Mouse (Mus musculus) hindbrain, embryonic 10.5 days (tissue): ENCODE results near the gene Fam173b. TPM values are rescaled to one million over a fixed set of nuclear protein-coding genes. Genes with fewer than 3 reads are reported as not detected.
"Not testable (repeated sequence)": the region's sequence is repeated elsewhere in the genome, so short reads cannot be mapped to it uniquely, and the experiment has no call there.

ENCODE experiments used
- DNase-seq: peaks from one replicate; pipeline ENCODE4 v3.0.0-alpha.2; 2017; ENCODE audit warnings: low spot score
- H3K27ac ChIP-seq: fragments of 300-500 bp; sonication (generic); 2 replicates; pipeline ENCODE4 v1.5.1; 2016; ENCODE audit warnings: mild to moderate bottlenecking, moderate library complexity
- H3K27me3 ChIP-seq: fragments of 300-500 bp; sonication (generic); 2 replicates; pipeline ENCODE4 v1.6.1; 2016; ENCODE audit warnings: mild to moderate bottlenecking; ENCODE audit not compliant: poor library complexity, insufficient read depth, severe bottlenecking
- H3K36me3 ChIP-seq: fragments of 300-500 bp; sonication (generic); 2 replicates; pipeline ENCODE4 v1.6.1; 2016; ENCODE audit warnings: mild to moderate bottlenecking, moderate library complexity
- H3K4me1 ChIP-seq: fragments of 300-500 bp; sonication (generic); replicated peaks from 2 replicates; pipeline ENCODE4 v1.6.1; 2016; ENCODE audit warnings: mild to moderate bottlenecking
- H3K4me3 ChIP-seq: fragments of 300-500 bp; sonication (generic); 2 replicates; pipeline ENCODE4 v1.5.1; 2016; ENCODE audit warnings: mild to moderate bottlenecking, moderate library complexity
- H3K9me3 ChIP-seq: fragments of 300-500 bp; sonication (generic); 2 replicates; pipeline ENCODE4 v1.6.1; 2016; ENCODE audit warnings: mild to moderate bottlenecking, moderate library complexity
- WGBS: fragments of 180-500 bp; shearing (Covaris S2); methylation state at CpG from one replicate; pipeline ENCODE4 v1.1.7; 2016; 5-methylcytosine and 5-hydroxymethylcytosine counted together
- polyA plus RNA-seq: library from polyadenylated mRNA; unstranded; fragments of >200 nt; fragmentation: Nextera tagmentation; extraction: Ambion mirVana; gene quantifications from 2 replicates; pipeline ENCODE4 v1.2.1, GENCODE M21; 2016

The Fam173b gene
- polyA plus RNA-seq, 1 experiment from 2014 or later: 13.1 TPM

- H3K4me3 ChIP-seq: no peak overlapping the region
- 0 out of 2 replicates have a peak overlapping the region, but pooled peaks have one; percentile 16 for H3K27ac ChIP-seq
- 89% methylated on average over 16 of the region's 16 CpGs for WGBS
- H3K27me3 ChIP-seq: no peaks in the 10 kb centered on the region
- H3K4me1 ChIP-seq: peaks cover 21% of the 10 kb centered on the region
- no peaks in the 10 kb centered on the region for H3K9me3 ChIP-seq
- DNase-seq: no peak
- no peaks in the 10 kb centered on the region for H3K36me3 ChIP-seq
These were observed 29.5 kb upstream of the Fam173b start for GRCm38 (mm10) chr15:31571906-31572722.

DNA sequence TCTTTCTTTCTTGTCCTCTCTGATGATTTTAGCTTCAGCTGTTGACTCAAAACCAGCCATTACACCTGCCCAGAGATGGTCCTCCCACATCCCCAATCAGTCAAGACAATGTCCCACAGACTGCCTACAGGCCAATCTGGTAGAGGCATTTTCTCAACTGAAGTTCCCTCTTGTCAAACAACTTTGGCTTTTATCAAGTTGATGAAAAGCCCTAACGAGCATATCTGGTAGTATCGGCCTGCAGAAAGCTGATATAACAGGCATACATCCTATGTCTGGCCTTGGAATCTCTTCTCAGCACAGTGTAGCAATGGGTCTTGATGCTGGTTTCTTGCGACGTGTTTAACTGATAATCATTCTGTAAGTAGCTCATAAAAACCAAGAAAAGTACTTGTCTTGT lies 28.4 kb upstream of the Fam173b start:
- H3K4me1 ChIP-seq: peaks cover 19% of the 10 kb centered on the region
- no peak overlapping the region for H3K27ac ChIP-seq
- WGBS: 91% methylated on average over 4 of the region's 4 CpGs
- no peak overlapping the region for H3K4me3 ChIP-seq
- DNase-seq: no peak
- H3K36me3 ChIP-seq: no peaks in the 10 kb centered on the region
- no peaks in the 10 kb centered on the region for H3K27me3 ChIP-seq
- no peaks in the 10 kb centered on the region for H3K9me3 ChIP-seq

GRCm38 (mm10) chr15:31573692-31574091 lies 28.0 kb upstream of the Fam173b start:
- no peak overlapping the region for H3K27ac ChIP-seq
- DNase-seq: no peak
- H3K27me3 ChIP-seq: no peaks in the 10 kb centered on the region
- no peak overlapping the region for H3K4me3 ChIP-seq
- H3K4me1 ChIP-seq: peaks cover 15% of the 10 kb centered on the region
- no peaks in the 10 kb centered on the region for H3K9me3 ChIP-seq
- H3K36me3 ChIP-seq: no peaks in the 10 kb centered on the region

DNA sequence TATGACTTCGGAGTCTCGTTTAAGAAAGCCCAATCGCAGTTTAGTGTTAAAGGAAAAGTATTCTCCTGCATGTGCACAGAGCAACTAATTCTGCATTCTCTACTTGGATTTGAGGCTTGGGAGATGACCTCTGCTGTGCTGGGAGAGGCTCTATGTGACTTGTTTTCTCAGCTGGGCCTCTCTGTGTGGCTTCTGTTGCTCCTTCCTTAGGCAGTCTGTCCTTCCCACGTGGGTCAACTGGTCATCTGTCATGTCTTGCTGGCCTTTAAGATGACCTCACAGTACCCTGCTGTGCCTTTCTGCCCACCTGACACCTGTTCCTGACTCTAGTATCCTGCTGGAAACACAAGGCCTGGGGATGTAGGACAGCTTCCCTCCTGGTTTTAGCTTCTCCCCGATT lies 25.6 kb upstream of the Fam173b start:
- WGBS: 70% methylated on average over 5 of the region's 5 CpGs
- DNase-seq: no peak
- Histone ChIP-seq H3K27ac (no peak overlapping the region), H3K4me3 (no peak overlapping the region), H3K27me3 (no peaks in the 10 kb centered on the region), H3K4me1 (peaks cover 13% of the 10 kb centered on the region), H3K36me3 (no peaks in the 10 kb centered on the region), H3K9me3 (no peaks in the 10 kb centered on the region)

- DNase-seq, H3K36me3 ChIP-seq, H3K4me3 ChIP-seq, H3K4me1 ChIP-seq, H3K27ac ChIP-seq, H3K27me3 ChIP-seq, H3K9me3 ChIP-seq: not testable (repeated sequence)
- 90% methylated on average over 2 of the region's 2 CpGs for WGBS
These were observed 20.6 kb upstream of the Fam173b start for GRCm38 (mm10) chr15:31581086-31581485.

GRCm38 (mm10) chr15:31583304-31584085 lies 18.2 kb upstream of the Fam173b start:
- H3K36me3 ChIP-seq: peaks cover 2% of the 10 kb centered on the region
- DNase-seq: no peak
- no peaks in the 10 kb centered on the region for H3K4me1 ChIP-seq
- 92% methylated on average over 13 of the region's 13 CpGs for WGBS
- H3K27me3 ChIP-seq: no peaks in the 10 kb centered on the region
- H3K4me3 ChIP-seq: no peak overlapping the region
- no peaks in the 10 kb centered on the region for H3K9me3 ChIP-seq
- H3K27ac ChIP-seq: no peak overlapping the region

DNA sequence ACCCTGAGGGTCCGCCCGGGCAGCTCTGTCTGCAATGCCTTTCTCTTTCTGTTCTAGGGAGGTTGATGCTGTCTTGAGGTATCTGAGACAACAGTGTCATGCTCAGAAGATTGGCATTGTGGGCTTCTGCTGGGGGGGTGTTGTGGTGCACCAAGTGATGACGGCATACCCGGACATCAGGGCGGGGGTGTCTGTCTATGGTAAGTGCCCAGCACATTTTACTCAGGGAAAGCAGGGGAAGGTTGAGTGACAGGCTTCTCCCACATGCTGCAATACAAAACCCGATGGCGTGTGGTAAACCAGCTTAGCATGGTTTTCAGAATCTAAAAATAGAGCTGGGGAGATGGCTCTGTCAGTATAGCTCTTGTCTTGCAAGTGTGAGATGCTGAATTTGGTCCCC lies 16.4 kb upstream of the Fam173b start:
- 90% methylated on average over 7 of the region's 7 CpGs for WGBS
- no peaks in the 10 kb centered on the region for H3K27me3 ChIP-seq
- H3K36me3 ChIP-seq: peaks cover 19% of the 10 kb centered on the region
- H3K4me1 ChIP-seq: no peaks in the 10 kb centered on the region
- H3K27ac ChIP-seq: no peak overlapping the region
- no peak overlapping the region for H3K4me3 ChIP-seq
- DNase-seq: no peak
- no peaks in the 10 kb centered on the region for H3K9me3 ChIP-seq

- Histone ChIP-seq H3K4me1 (no peaks in the 10 kb centered on the region), H3K27me3 (no peaks in the 10 kb centered on the region), H3K4me3 (no peak overlapping the region), H3K36me3 (peaks cover 28% of the 10 kb centered on the region), H3K9me3 (no peaks in the 10 kb centered on the region), H3K27ac (no peak overlapping the region)
- DNase-seq: no peak
- 87% methylated on average over 5 of the region's 5 CpGs for WGBS
These were observed 15.6 kb upstream of the Fam173b start for GRCm38 (mm10) chr15:31586088-31586487.

GRCm38 (mm10) chr15:31586519-31586918 lies 15.1 kb upstream of the Fam173b start:
- peak; percentile 87 for DNase-seq
- H3K27me3 ChIP-seq: no peaks in the 10 kb centered on the region
- no peak overlapping the region for H3K27ac ChIP-seq
- WGBS: 18% methylated on average over 4 of the region's 4 CpGs
- H3K36me3 ChIP-seq: peaks cover 32% of the 10 kb centered on the region
- no peak overlapping the region for H3K4me3 ChIP-seq
- H3K9me3 ChIP-seq: no peaks in the 10 kb centered on the region
- H3K4me1 ChIP-seq: no peaks in the 10 kb centered on the region

- Histone ChIP-seq H3K27me3 (no peaks in the 10 kb centered on the region), H3K9me3 (no peaks in the 10 kb centered on the region), H3K36me3 (peaks cover 45% of the 10 kb centered on the region), H3K27ac (no peak overlapping the region), H3K4me3 (no peak overlapping the region), H3K4me1 (no peaks in the 10 kb centered on the region)
- 78% methylated on average over 2 of the region's 2 CpGs for WGBS
- DNase-seq: no peak
These were observed 13.9 kb upstream of the Fam173b start for GRCm38 (mm10) chr15:31587789-31588188.

DNA sequence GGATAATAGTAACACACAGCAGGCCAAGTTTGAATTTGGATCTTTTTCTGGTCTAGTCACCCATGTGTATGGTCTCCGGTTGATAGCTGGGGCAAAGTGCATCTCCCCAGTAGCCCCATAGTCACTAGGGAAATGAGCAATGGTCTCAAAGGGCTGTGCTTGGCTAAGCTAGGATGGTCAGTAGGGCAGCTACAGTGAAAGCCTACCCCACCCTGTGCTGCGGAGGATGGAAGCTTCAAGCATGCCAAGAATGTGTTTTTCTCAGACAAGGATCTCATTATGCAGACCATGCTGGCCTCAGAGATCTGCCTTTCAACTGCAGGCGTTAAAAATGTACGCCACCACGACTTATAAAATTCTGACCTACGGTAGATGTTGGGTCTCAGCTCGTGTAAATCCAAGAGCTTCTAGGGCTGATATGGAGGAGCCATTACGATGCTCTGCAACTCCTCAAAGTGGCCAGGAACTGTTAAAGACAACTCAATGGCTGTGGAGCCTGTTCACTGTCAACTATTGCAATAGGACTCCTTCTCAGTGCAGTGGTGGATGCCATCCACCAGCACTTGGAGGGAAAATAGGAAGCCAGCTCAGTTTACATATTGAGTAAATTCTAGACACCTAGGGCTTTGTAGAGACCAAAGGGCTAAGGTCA lies 12.5 kb upstream of the Fam173b start:
- Histone ChIP-seq H3K36me3 (peaks cover 58% of the 10 kb centered on the region), H3K27me3 (no peaks in the 10 kb centered on the region), H3K4me3 (no peak overlapping the region), H3K4me1 (no peaks in the 10 kb centered on the region), H3K9me3 (no peaks in the 10 kb centered on the region), H3K27ac (no peak overlapping the region)
- 73% methylated on average over 8 of the region's 8 CpGs for WGBS
- DNase-seq: no peak

GRCm38 (mm10) chr15:31590176-31590575 lies 11.5 kb upstream of the Fam173b start:
- Histone ChIP-seq H3K9me3 (no peaks in the 10 kb centered on the region), H3K27ac (no peak overlapping the region), H3K4me3 (no peak overlapping the region), H3K4me1 (no peaks in the 10 kb centered on the region), H3K36me3 (peaks cover 68% of the 10 kb centered on the region), H3K27me3 (no peaks in the 10 kb centered on the region)
- WGBS: 95% methylated on average over 5 of the region's 5 CpGs
- no peak for DNase-seq

- Histone ChIP-seq H3K27me3 (no peaks in the 10 kb centered on the region), H3K36me3 (peaks cover 92% of the 10 kb centered on the region), H3K4me1 (no peaks in the 10 kb centered on the region), H3K27ac (no peak overlapping the region), H3K4me3 (no peak overlapping the region), H3K9me3 (no peaks in the 10 kb centered on the region)
- DNase-seq: no peak
- WGBS: 92% methylated on average over 8 of the region's 8 CpGs
These were observed 9.1 kb upstream of the Fam173b start for GRCm38 (mm10) chr15:31592531-31592930.
